Mouse (Mus musculus) hindbrain, embryonic 13.5 days (tissue): ENCODE measurements at regions not wholly inside any gene's neighbourhood (a gene's known extent, or its start where the extent isn't known, plus 50 kb on each side); places are given as distances from the start of the nearest gene placed in this dataset.
"Not testable (repeated sequence)": the region's sequence is repeated elsewhere in the genome, so short reads cannot be mapped to it uniquely, and the experiment has no call there.

Experiments used
- ATAC-seq: fragments of 200-750 bp; cut with Nextera tagmentation; 2 replicates; pipeline ENCODE4 v1.8.0; 2017; ENCODE audit warnings: moderate TSS enrichment; ENCODE audit not compliant: low FRiP score
- H3K27ac ChIP-seq: fragments of 300-500 bp; sonication (generic); 2 replicates; pipeline ENCODE4 v1.5.1; 2015; ENCODE audit warnings: inconsistent platforms, mild to moderate bottlenecking, moderate library complexity
- H3K27me3 ChIP-seq: fragments of 300-500 bp; sonication (generic); 2 replicates; pipeline ENCODE4 v1.6.1; 2015; ENCODE audit warnings: mild to moderate bottlenecking, inconsistent platforms
- H3K36me3 ChIP-seq: fragments of 300-500 bp; sonication (generic); 2 replicates; pipeline ENCODE4 v1.6.1; 2015; ENCODE audit warnings: mild to moderate bottlenecking, inconsistent platforms
- H3K4me1 ChIP-seq: fragments of 300-500 bp; sonication (generic); replicated peaks from 2 replicates; pipeline ENCODE4 v1.6.1; 2015; ENCODE audit warnings: inconsistent platforms
- H3K4me2 ChIP-seq: fragments of 300-500 bp; sonication (generic); 2 replicates; pipeline ENCODE4 v1.6.1; 2015; ENCODE audit warnings: inconsistent platforms, mild to moderate bottlenecking, moderate library complexity
- H3K4me3 ChIP-seq: fragments of 300-500 bp; sonication (generic); 2 replicates; pipeline ENCODE4 v1.5.1; 2015; ENCODE audit warnings: mild to moderate bottlenecking, inconsistent platforms
- H3K9ac ChIP-seq: fragments of 300-500 bp; sonication (generic); 2 replicates; pipeline ENCODE4 v1.6.1; 2015; ENCODE audit warnings: mild to moderate bottlenecking, inconsistent platforms
- H3K9me3 ChIP-seq: fragments of 300-500 bp; sonication (generic); 2 replicates; pipeline ENCODE4 v1.6.1; 2016; ENCODE audit warnings: inconsistent platforms
- WGBS: fragments of 180-500 bp; shearing (Covaris S2); methylation state at CpG from one replicate; pipeline ENCODE4 v1.1.7; 2015; 5-methylcytosine and 5-hydroxymethylcytosine counted together

DNA sequence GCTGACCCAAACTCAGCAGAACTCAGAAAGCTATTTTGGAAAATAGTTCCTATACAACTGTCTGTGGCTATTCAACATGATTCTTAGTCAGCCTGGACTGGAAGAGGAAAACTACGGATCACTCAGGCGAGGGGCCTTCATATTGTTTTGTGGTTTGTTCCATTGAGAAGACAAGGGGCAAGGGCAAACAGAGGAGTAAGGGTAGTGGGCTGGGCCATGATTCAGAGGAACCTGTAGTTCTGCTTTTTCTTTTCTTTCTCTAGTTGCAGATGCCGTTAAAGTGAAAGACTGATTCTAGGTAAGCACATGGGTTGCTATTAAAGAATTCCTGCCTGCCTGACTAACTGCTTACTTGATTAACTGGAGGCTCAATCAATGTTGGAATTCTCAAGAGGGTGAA lies 129.8 kb upstream of the Teddm2 start:
- WGBS: 78% methylated on average over 3 of the region's 3 CpGs
- no peaks in the 10 kb centered on the region for H3K36me3 ChIP-seq
- no peaks in the 10 kb centered on the region for H3K9me3 ChIP-seq
- no peak for ATAC-seq
- no peak overlapping the region for H3K9ac ChIP-seq
- H3K4me2 ChIP-seq: no peak overlapping the region
- H3K4me3 ChIP-seq: no peak overlapping the region
- no peak overlapping the region for H3K27ac ChIP-seq
- no peaks in the 10 kb centered on the region for H3K27me3 ChIP-seq
- H3K4me1 ChIP-seq: peaks cover 6% of the 10 kb centered on the region; the same call in 1 of the 2 replicates

- no peak for ATAC-seq
- WGBS: 17% methylated on average over 14 of the region's 14 CpGs
- no peaks in the 10 kb centered on the region for H3K27me3 ChIP-seq
- H3K4me1 ChIP-seq: peaks cover 6% of the 10 kb centered on the region; the same call in 1 of the 2 replicates
- H3K4me2 ChIP-seq: peak overlapping the region; percentile 30; the same call in 1 of the 2 replicates
- H3K9me3 ChIP-seq: no peaks in the 10 kb centered on the region
- H3K27ac ChIP-seq: no peak overlapping the region
- H3K36me3 ChIP-seq: no peaks in the 10 kb centered on the region
- no peak overlapping the region for H3K9ac ChIP-seq
- no peak overlapping the region for H3K4me3 ChIP-seq
Observed at GRCm38 (mm10) chr1:154032669-154033099, 132.7 kb upstream of the Teddm2 start.

DNA sequence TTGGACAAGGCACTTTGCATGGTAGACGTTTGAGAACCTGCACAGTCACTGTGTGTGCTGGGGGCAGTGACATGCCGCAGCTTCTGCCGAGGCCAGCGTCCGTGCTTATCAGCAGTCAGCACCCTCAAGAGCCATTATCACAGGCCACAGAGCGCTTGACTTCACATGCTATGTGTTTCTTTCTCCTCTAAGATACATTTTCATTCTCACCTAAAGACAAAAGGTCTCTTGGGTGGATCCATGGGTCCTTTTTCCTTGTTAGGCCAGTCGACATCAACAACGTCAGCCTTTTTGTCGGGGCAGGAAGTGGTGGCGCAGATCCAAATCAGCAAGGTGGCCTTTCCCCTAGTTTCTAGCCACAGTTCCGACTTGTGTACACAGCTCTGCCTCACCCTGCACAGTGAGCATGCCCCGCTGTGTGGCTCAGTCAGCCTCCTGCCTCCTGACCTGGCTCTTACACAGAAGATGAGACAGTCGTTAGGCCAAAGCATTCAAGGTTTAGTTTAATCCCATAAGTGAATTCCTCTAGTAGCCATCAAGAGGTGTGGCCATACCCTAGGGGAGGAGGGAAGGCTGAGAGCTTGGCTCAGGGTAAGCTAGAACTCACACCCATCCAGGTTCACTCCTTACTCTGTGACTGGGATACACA lies 134.1 kb upstream of the Teddm2 start:
- Histone ChIP-seq H3K4me3 (no peak overlapping the region), H3K9me3 (no peaks in the 10 kb centered on the region), H3K4me1 (peaks cover 6% of the 10 kb centered on the region; the same call in 1 of the 2 replicates), H3K4me2 (no peak overlapping the region), H3K27me3 (no peaks in the 10 kb centered on the region), H3K36me3 (no peaks in the 10 kb centered on the region), H3K27ac (no peak overlapping the region), H3K9ac (no peak overlapping the region)
- WGBS: 81% methylated on average over 13 of the region's 13 CpGs
- no peak for ATAC-seq

DNA sequence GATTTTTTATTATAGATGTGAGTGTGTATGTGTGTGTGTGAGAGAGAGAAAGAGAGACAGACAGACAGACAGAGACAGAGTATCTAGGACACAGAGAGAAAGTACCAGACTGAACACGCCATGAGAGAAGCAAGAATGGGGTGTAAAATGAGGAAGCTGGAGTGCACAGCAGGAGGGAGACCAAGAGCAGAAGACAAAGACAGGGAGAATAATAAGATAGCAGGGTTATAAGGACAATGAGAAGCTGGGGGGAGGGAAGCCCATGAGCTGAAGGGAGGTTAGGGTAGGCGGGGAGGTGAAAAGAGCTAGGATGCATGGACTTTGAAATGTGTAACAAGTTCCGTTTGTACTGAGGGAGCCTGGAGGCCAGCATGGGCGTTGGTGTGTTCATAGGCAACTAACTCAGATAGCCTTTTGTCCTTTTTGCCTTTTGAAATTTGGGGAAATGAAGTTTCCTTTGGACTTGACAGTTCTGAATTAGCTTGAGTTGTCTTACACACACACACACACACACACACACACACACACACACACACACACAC lies 136.8 kb upstream of the Teddm2 start:
- Histone ChIP-seq H3K9me3 (no peaks in the 10 kb centered on the region), H3K9ac (no peak overlapping the region), H3K4me3 (no peak overlapping the region), H3K27ac (no peak overlapping the region), H3K4me1 (peaks cover 6% of the 10 kb centered on the region; the same call in 1 of the 2 replicates), H3K27me3 (no peaks in the 10 kb centered on the region), H3K36me3 (no peaks in the 10 kb centered on the region), H3K4me2 (no peak overlapping the region)
- ATAC-seq: no peak
- 13% methylated on average over 4 of the region's 4 CpGs for WGBS

- 73% methylated on average over 2 of the region's 2 CpGs for WGBS
- no peak overlapping the region for H3K9ac ChIP-seq
- no peak for ATAC-seq
- no peak overlapping the region for H3K27ac ChIP-seq
- no peak overlapping the region for H3K4me3 ChIP-seq
- no peak overlapping the region for H3K4me2 ChIP-seq
- no peaks in the 10 kb centered on the region for H3K27me3 ChIP-seq
- no peaks in the 10 kb centered on the region for H3K36me3 ChIP-seq
- 0 out of 2 replicates have a peak, but pooled peaks cover 2% of the 10 kb centered on the region for H3K4me1 ChIP-seq
- H3K9me3 ChIP-seq: no peaks in the 10 kb centered on the region
Observed at GRCm38 (mm10) chr1:154038241-154038640, 138.2 kb upstream of the Teddm2 start.

- H3K4me1 ChIP-seq: no peaks in the 10 kb centered on the region
- ATAC-seq: no peak
- WGBS: 82% methylated on average over 3 of the region's 3 CpGs
Observed at GRCm38 (mm10) chr1:154040907-154041306, 140.9 kb upstream of the Teddm2 start.

DNA sequence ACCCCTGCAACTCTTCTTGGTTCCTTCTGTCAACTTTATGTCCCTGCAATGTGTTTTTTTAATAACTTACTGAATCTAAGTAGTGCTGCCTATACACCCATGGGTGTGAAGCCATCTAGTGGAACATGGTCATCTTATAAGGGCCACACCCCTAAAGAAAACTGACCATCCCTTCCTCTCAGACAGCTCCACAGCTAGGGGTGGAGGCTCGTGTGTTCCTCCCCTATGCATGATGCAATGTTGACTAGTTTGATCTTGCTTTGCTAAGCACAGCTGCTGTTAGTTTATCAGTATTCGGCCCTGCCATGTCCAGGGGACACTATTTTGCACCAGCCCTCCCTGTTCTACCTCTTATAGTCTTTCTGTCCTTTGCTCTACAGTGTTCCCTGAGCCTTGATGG lies 142.9 kb upstream of the Teddm2 start:
- no peak overlapping the region for H3K4me2 ChIP-seq
- no peaks in the 10 kb centered on the region for H3K4me1 ChIP-seq
- H3K27me3 ChIP-seq: no peaks in the 10 kb centered on the region
- no peaks in the 10 kb centered on the region for H3K36me3 ChIP-seq
- no peak for ATAC-seq
- H3K27ac ChIP-seq: no peak overlapping the region
- no peak overlapping the region for H3K9ac ChIP-seq
- WGBS: 76% methylated on average over 2 of the region's 2 CpGs
- no peaks in the 10 kb centered on the region for H3K9me3 ChIP-seq
- H3K4me3 ChIP-seq: no peak overlapping the region

More at GRCm38 (mm10) chr1:154040907-154041306, 140.9 kb upstream of the Teddm2 start:
- H3K9ac ChIP-seq: no peak overlapping the region
- H3K4me3 ChIP-seq: no peak overlapping the region
- no peaks in the 10 kb centered on the region for H3K27me3 ChIP-seq
- no peak overlapping the region for H3K27ac ChIP-seq
- H3K4me2 ChIP-seq: no peak overlapping the region
- H3K36me3 ChIP-seq: no peaks in the 10 kb centered on the region
- H3K9me3 ChIP-seq: no peaks in the 10 kb centered on the region

GRCm38 (mm10) chr1:154044712-154045111 lies 144.7 kb upstream of the Teddm2 start:
- no peak for ATAC-seq
- Histone ChIP-seq H3K36me3 (no peaks in the 10 kb centered on the region), H3K4me1 (no peaks in the 10 kb centered on the region), H3K4me3 (no peak overlapping the region), H3K27ac (no peak overlapping the region), H3K9ac (no peak overlapping the region), H3K4me2 (no peak overlapping the region), H3K27me3 (no peaks in the 10 kb centered on the region), H3K9me3 (no peaks in the 10 kb centered on the region)
- 85% methylated on average over 4 of the region's 4 CpGs for WGBS

- no peak for ATAC-seq
- H3K36me3 ChIP-seq: no peaks in the 10 kb centered on the region
- no peak overlapping the region for H3K4me2 ChIP-seq
Observed at GRCm38 (mm10) chr1:154045951-154046350, 145.9 kb upstream of the Teddm2 start.

DNA sequence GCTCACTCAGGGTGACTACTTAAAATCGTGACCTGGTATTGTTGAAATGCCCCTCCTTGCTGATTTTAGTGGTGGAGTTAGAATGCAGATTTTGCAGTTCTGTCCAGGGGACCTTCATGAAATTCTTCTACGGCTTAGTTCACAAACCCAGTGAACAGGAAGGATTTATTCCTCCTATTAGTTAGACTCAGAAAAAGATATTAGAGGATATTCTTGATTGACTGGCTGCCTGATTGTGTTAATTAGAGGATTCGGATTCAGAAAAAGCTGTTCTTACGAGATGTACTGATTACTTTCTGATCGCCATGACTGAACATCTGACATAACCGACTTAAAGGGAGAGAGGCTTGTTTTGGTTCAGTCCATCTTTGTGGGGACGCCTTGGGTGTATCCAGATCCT lies 147.3 kb upstream of the Zfp648 start:
- 85% methylated on average over 7 of the region's 7 CpGs for WGBS
- Histone ChIP-seq H3K9ac (no peak overlapping the region), H3K4me2 (no peak overlapping the region)

More at GRCm38 (mm10) chr1:154045951-154046350, 145.9 kb upstream of the Teddm2 start:
- H3K9me3 ChIP-seq: no peaks in the 10 kb centered on the region
- no peaks in the 10 kb centered on the region for H3K4me1 ChIP-seq
- H3K9ac ChIP-seq: no peak overlapping the region
- no peak overlapping the region for H3K4me3 ChIP-seq
- no peaks in the 10 kb centered on the region for H3K27me3 ChIP-seq
- no peak overlapping the region for H3K27ac ChIP-seq

DNA sequence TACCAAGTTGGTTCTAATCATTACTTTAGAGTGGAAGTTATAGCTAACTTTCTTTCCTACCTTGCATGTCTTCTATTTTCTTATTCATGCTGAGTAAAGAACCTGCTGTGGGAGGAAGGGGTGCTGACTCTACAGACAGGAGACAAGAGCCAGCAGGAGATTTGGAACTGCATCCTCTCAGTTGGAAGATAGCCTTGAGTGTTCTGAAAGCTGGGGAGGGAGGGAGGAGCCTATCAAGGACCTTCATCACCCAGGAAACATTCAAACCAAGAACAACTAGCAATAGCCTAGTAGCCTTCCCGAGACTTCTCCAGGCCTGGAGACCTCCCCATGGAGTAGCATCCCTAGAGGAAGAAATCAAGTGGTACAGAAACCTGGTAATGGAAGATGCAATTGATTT lies 146.1 kb upstream of the Zfp648 start:
- Histone ChIP-seq H3K27me3 (no peaks in the 10 kb centered on the region), H3K36me3 (no peaks in the 10 kb centered on the region), H3K4me2 (no peak overlapping the region), H3K4me3 (no peak overlapping the region), H3K27ac (no peak overlapping the region), H3K4me1 (no peaks in the 10 kb centered on the region), H3K9ac (no peak overlapping the region), H3K9me3 (peaks cover 7% of the 10 kb centered on the region; the same call in 1 of the 2 replicates)
- ATAC-seq: no peak
- WGBS: 94% methylated on average over 1 of the region's 1 CpGs

More for the DNA sequence above, 147.3 kb upstream of the Zfp648 start:
- Histone ChIP-seq H3K36me3 (no peaks in the 10 kb centered on the region), H3K4me1 (no peaks in the 10 kb centered on the region), H3K9me3 (peaks cover 7% of the 10 kb centered on the region; the same call in 1 of the 2 replicates), H3K4me3 (no peak overlapping the region), H3K27ac (no peak overlapping the region), H3K27me3 (no peaks in the 10 kb centered on the region)
- ATAC-seq: no peak

DNA sequence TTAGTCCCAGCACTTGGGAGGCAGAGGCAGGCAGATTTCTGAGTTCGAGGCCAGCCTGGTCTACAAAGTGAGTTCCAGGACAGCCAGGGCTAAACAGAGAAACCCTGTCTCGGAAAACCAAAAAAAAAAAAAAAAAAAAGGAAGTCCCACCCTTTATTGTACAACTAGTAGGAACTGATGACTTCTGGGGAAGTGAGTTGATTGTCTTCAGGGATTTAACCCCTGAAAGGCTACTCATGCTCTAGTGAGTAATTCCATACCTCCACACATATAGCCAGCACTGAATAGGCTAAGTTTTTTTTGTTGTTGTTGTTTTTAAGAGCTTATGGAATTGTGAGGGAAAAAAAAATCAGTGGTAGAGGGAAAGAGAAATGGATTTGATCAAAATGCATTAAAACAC lies 139.6 kb upstream of the Zfp648 start:
- 64% methylated on average over 2 of the region's 2 CpGs for WGBS
- not testable (repeated sequence) for H3K4me1 ChIP-seq, H3K4me2 ChIP-seq, H3K4me3 ChIP-seq, H3K9ac ChIP-seq, ATAC-seq, H3K9me3 ChIP-seq, H3K27ac ChIP-seq, H3K36me3 ChIP-seq, H3K27me3 ChIP-seq

DNA sequence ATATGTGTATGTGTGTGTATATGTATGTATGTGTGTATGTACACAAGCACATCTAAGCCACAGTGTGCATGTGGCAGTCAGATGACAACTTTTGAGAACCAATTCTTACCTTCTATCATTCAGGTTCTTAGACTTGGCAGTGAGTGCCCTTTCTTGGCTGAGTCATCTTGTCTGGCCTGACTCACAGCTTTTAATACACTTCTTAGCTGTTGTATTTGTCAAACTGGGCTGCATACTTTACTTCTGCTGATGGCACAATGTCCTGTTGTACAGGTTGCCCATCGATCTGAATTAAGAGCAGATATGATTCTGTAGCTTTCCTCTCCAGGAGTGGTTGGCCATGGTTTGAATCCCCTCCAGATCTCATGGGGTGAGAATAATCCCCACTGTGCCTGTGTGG lies 139.1 kb upstream of the Zfp648 start:
- Histone ChIP-seq H3K27me3 (no peaks in the 10 kb centered on the region), H3K9me3 (peaks cover 7% of the 10 kb centered on the region; the same call in 1 of the 2 replicates), H3K4me2 (no peak overlapping the region), H3K27ac (no peak overlapping the region), H3K9ac (no peak overlapping the region), H3K36me3 (no peaks in the 10 kb centered on the region), H3K4me1 (no peaks in the 10 kb centered on the region), H3K4me3 (no peak overlapping the region)
- no peak for ATAC-seq
- 95% methylated on average over 1 of the region's 1 CpGs for WGBS
